Mouse (Mus musculus): ENCODE results near the gene Cpxm1.

DNA sequence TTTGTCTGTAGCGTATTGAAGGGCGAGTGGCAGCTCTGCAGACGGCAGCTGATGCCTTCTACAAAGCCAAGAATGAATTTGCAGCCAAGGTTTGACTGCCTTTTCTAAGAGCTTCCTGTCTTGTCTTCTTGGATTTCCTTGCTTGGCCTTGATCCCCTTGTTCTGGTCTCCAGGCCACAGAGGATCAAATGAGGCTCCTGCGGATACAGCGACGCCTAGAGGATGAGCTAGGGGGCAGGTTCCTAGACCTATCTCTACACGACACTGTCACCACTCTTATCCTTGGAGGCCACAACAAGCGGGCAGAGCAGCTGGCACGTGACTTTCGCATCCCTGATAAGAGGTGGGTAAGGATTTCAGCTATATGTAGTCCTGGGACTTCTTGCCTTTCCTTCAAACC is 44.8 kb upstream of the Cpxm1 start:
- TF ChIP-seq MYOD1 (IDR thresholded peaks at IDR 0.05; ENCODE audit: control insufficient read depth in 1 of 3, insufficient read length in 2 of 3, low read depth in 2 of 3) (no peak), POLR2A (IDR thresholded peaks at IDR 0.05; ENCODE audit: insufficient read length, low read depth) (no peak), E2F4 (IDR thresholded peaks at IDR 0.05; ENCODE audit: insufficient read depth) (no peak), MAX (IDR thresholded peaks at IDR 0.05; ENCODE audit: low read depth) (no peak), POLR2AphosphoS2 (IDR thresholded peaks at IDR 0.05; ENCODE audit: insufficient read length, low read depth) (no peak), USF1 (IDR thresholded peaks at IDR 0.05; ENCODE audit: low read depth) (no peak), MYOG (IDR thresholded peaks at IDR 0.05; ENCODE audit: control insufficient read depth in 1 of 3, insufficient read depth in 1 of 3, insufficient read length in 2 of 3, low read depth in 2 of 3) (no peak), TCF3 (IDR thresholded peaks at IDR 0.05; ENCODE audit: insufficient read length, low read depth) (no peak), CEBPB (IDR thresholded peaks at IDR 0.05; ENCODE audit: insufficient read depth, poor library complexity, severe bottlenecking) (no peak), SRF (IDR thresholded peaks at IDR 0.05; ENCODE audit: control insufficient read depth, insufficient read length, low read depth) (no peak), TCF12 (IDR thresholded peaks at IDR 0.05; ENCODE audit: insufficient read depth, poor library complexity, severe bottlenecking) (no peak)

All from myocyte (in vitro differentiated cells).